Comparison of ENCODE assay signal across 27 mouse cellular contexts in the genomic region with DNA sequence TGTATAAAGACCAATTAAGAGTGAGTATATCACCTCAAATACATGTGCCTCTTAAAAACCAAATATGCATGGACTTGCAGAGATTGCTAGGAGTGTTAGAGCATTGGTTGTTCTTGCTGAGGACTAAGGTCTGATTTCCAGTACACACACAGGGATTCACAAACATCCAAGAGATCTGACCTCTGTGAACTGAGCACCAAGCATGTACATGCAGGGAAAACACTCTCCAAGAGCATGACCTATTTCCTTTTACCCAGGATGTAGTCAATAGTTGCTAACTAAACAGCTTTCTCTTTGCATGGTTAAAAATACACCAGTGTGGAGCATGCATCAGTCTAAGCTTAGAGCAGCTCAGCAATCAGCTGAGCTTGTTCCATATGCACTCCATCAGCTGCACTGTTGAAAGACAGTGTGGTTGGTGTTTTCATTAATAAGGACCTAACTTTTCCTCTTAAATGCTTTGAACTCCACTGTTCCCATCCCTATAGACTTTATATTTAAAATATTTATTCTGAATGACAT. TPM values are rescaled to one million over a fixed set of nuclear protein-coding genes. Genes with fewer than 3 reads are reported as not detected.
A peak's percentile ranks its signal among the peaks of the same experiment; 100 is the strongest.
DNase-seq lines count a peak whose midpoint lies in the region; ATAC-seq and TF ChIP-seq lines count a peak whose summit lies in the region.
"Had no signal": no experiment of that assay in that cellular context is flagged by ENCODE, and none has a peak within 500 bp of the region (broad histone marks: within the 10 kb centered on the region; RNA-seq: fewer than 3 reads in every experiment).

No protein-coding gene starts in this region.

- no peaks in the 10 kb centered on the region for H3K79me2 ChIP-seq in liver, adult 2 months (ENCODE audit: control insufficient read depth, insufficient read depth, low read length)
- H3K79me2 ChIP-seq in macrophage (ENCODE audit: inconsistent target): peaks cover 16% of the 10 kb centered on the region; the same call in 1 of the 2 replicates

- no peak overlapping the region for H3K9ac ChIP-seq in liver, adult 2 months (ENCODE audit: low read depth, low read length)
- H3K9ac ChIP-seq: embryonic facial prominence, embryonic 13.5 days; forebrain, embryonic 13.5 days; hindbrain, embryonic 14.5 days had no signal

- no peak for TF ChIP-seq POLR2A in liver, adult 2 months (IDR thresholded peaks at IDR 0.05; ENCODE audit: extremely low read depth, insufficient read depth, low read length)
- TF ChIP-seq POLR2A in bone marrow macrophage, adult 2 months (IDR thresholded peaks at IDR 0.05; ENCODE audit: borderline replicate concordance, low read depth, low read length): no peak

- H3K4me1 ChIP-seq in liver, adult 2 months (ENCODE audit: control insufficient read depth, insufficient read depth, low read length): peaks cover 3% of the 10 kb centered on the region; the same call in 1 of the 2 replicates
- H3K4me1 ChIP-seq in bone marrow macrophage, adult 2 months (ENCODE audit: control insufficient read depth, insufficient read depth, low read length): peaks cover 16% of the 10 kb centered on the region
- H3K4me1 ChIP-seq: embryonic facial prominence, embryonic 10.5 days; embryonic facial prominence, embryonic 13.5 days; forebrain, embryonic 13.5 days; hindbrain, embryonic 10.5 days had no signal

- H3K27ac ChIP-seq in liver, adult 2 months (replicated peaks; ENCODE audit: insufficient read depth, low read depth, low read length): no peak overlapping the region
- H3K27ac ChIP-seq in bone marrow macrophage, adult 2 months (ENCODE audit: insufficient read depth, low read depth, low read length): peak overlapping the region; percentile 44; the same call in 1 of the 2 replicates
- H3K27ac ChIP-seq in macrophage: peak overlapping the region; percentile 55
- H3K27ac ChIP-seq: embryonic facial prominence, embryonic 10.5 days; embryonic facial prominence, embryonic 13.5 days; forebrain, embryonic 13.5 days; hindbrain, embryonic 10.5 days; hindbrain, embryonic 14.5 days; hindbrain, postnatal 0 days had no signal

- H3K4me3 ChIP-seq in liver, adult 2 months (ENCODE audit: insufficient read depth, low read depth, low read length): no peak overlapping the region
- H3K4me3 ChIP-seq in bone marrow macrophage, adult 2 months (ENCODE audit: insufficient read depth, low read length): no peak overlapping the region
- no peak overlapping the region for H3K4me3 ChIP-seq in macrophage (ENCODE audit: inconsistent target)
- H3K4me3 ChIP-seq: embryonic facial prominence, embryonic 10.5 days; embryonic facial prominence, embryonic 13.5 days; erythroblast, embryonic 14.5 days; forebrain, embryonic 13.5 days; hindbrain, embryonic 10.5 days had no signal

- intact Hi-C loops in heart, postnatal 36 days (cut with DNase I): no loop called here

- TF ChIP-seq CTCF in liver, adult 2 months (IDR thresholded peaks at IDR 0.05; ENCODE audit: low read depth, low read length): no peak
- TF ChIP-seq CTCF in bone marrow macrophage, adult 2 months (IDR thresholded peaks at IDR 0.05; ENCODE audit: low read depth, low read length): no peak

- ATAC-seq in frontal cortex, adult (ENCODE audit: low TSS enrichment): peak; percentile 73; the same call in 1 of the 2 replicates
- ATAC-seq: forebrain, embryonic 13.5 days; forebrain, embryonic 16.5 days; hindbrain, postnatal 0 days; inflammation-experienced regulatory T-cells, adult 6 months had no signal

- H3K27me3 ChIP-seq in liver, adult 2 months (ENCODE audit: control insufficient read depth, insufficient read depth, low read length): no peaks in the 10 kb centered on the region
- H3K27me3 ChIP-seq: embryonic facial prominence, embryonic 13.5 days; forebrain, embryonic 13.5 days had no signal

- peaks cover 41% of the 10 kb centered on the region for H3K36me3 ChIP-seq in liver, adult 2 months (ENCODE audit: control insufficient read depth, insufficient read depth, low read length)
- peaks cover 40% of the 10 kb centered on the region for H3K36me3 ChIP-seq in macrophage (ENCODE audit: inconsistent target)

- DNase-seq in frontal cortex, postnatal 14 days (ENCODE audit: low spot score in 2 of 2): no peak
- DNase-seq in liver, adult 2 months (ENCODE audit: extremely low read depth, low read depth, low spot score): peak; percentile 60
- DNase-seq in liver: no peak
- no peak for DNase-seq in heart, postnatal 36 days
- DNase-seq: adrenal gland, postnatal 10 days; adrenal gland, postnatal 36 days; cerebellum, adult 11-12 months; cerebellum, adult 8-10 months; cerebellum, postnatal 10 days; cerebellum, postnatal 36 days; embryo, embryonic 11 days; gastrocnemius, postnatal 14 days; heart, adult 11 months had no signal

RNA-seq across cellular contexts. Expression of a gene that starts 43.6 kb away (rescaled TPM):
- total RNA-seq in liver, adult 2 months (2014; rRNA removed): 0.18 and 0.27 TPM in 2 replicates
- polyA plus RNA-seq in liver, adult 2 months (2012; rRNA removed): 0.28 and 0.60 TPM in 2 replicates
- not detected in 2 replicates for polyA plus RNA-seq in bone marrow macrophage, adult 2 months (2012; ENCODE audit: insufficient read depth, insufficient read length, missing spikeins)
- under 1 TPM in 5 of 26 experiments, not detected in 21; 0.36 to 0.49 (median 0.45) TPM for total RNA-seq in macrophage (2018; cell fraction: chromatin; rRNA removed)
- total RNA-seq in macrophage (2018; cell fraction: cytosol; rRNA removed): under 1 TPM in 19 of 26 experiments, not detected in 7; 0.05 to 0.27 (median 0.14) TPM
- 1 to 10 TPM in 1 of 26 experiments, under 1 TPM in 9, not detected in 16; 0.17 to 3.4 (median 0.53) TPM for total RNA-seq in macrophage (2018; cell fraction: nucleus; rRNA removed)
- 0.19 TPM in 1 of 3 replicates, not detected in the others for polyA plus RNA-seq in macrophage (2018)
- total RNA-seq in heart, postnatal 36 days (2021): not detected
- total RNA-seq: heart, adult 8-10 months; heart, postnatal 25 days had no signal
- polyA plus RNA-seq: erythroblast, embryonic 14.5 days; inflammation-experienced regulatory T-cells, adult 6 months had no signal

RNA-seq across cellular contexts. Expression of a gene that starts 45.0 kb away (rescaled TPM):
- 13.8 and 14.4 TPM in 2 replicates for total RNA-seq in liver, adult 2 months (2014; rRNA removed)
- polyA plus RNA-seq in liver, adult 2 months (2012; rRNA removed): 4.3 and 6.5 TPM in 2 replicates
- polyA plus RNA-seq in bone marrow macrophage, adult 2 months (2012; ENCODE audit: insufficient read depth, insufficient read length, missing spikeins): 134 and 139 TPM in 2 replicates
- total RNA-seq in macrophage (2018; cell fraction: chromatin; rRNA removed): 1,000 to 10,000 TPM in 1 of 26 experiments, 100 to 1,000 TPM in 25; 152 to 1,061 (median 268) TPM
- total RNA-seq in macrophage (2018; cell fraction: cytosol; rRNA removed): 100 to 1,000 TPM in 23 of 26 experiments, 10 to 100 TPM in 3; 89.4 to 239 (median 117) TPM
- 100 to 1,000 TPM; 137 to 891 (median 252) TPM for total RNA-seq in macrophage (2018; cell fraction: nucleus; rRNA removed)
- 96.4 to 117 TPM (median 96.5 TPM) in 3 replicates for polyA plus RNA-seq in macrophage (2018)
- total RNA-seq in heart, postnatal 36 days (2021): 10 to 100 TPM; 27.2 to 28.8 TPM

Comparison
In these comparisons a context has a peak if more than half of its experiments do, and no peak if none do; other contexts are left out.
1. RNA of a gene that starts 45.0 kb away (polyA plus RNA-seq): 134 to 139 TPM in bone marrow macrophage, adult 2 months and 96.4 to 117 TPM in macrophage; 4.3 to 6.5 TPM in liver, adult 2 months; every median in the first group is over 10 times any median in the second.